Mouse (Mus musculus) megakaryocyte-erythroid progenitor cell, adult 5-6 weeks (primary cell): ENCODE results near the gene B3gnt7. TPM values are rescaled to one million over a fixed set of nuclear protein-coding genes. Genes with fewer than 3 reads are reported as not detected.

Source experiments
- ATAC-seq: replicated peaks from 2 replicates; pipeline ENCODE4 v1.8.0; 2016; ENCODE audit warnings: mild to moderate bottlenecking, inconsistent platforms; ENCODE audit not compliant: severe bottlenecking, poor library complexity, low FRiP score, low TSS enrichment
- total RNA-seq, 2 experiments: library from RNA; stranded (forward) in 1 of 2; stranded (reverse) in 1 of 2; fragments of 200-1000, 215-1000 nt in 1 of 2; fragments of >200 nt in 1 of 2; fragmentation: Nextera tagmentation in 1 of 2; gene quantifications; 2 replicates each; pipeline ENCODE4 v1.2.3; 2014 to 2017

Gene B3gnt7
- 1.4 and 2.4 TPM in 2 replicates for total RNA-seq (2014; fragmentation: Nextera tagmentation)
- total RNA-seq (2017) = 4.0 TPM in 1 of 2 replicates, not detected in the other

- ATAC-seq = no peak
These were observed at the start of gene B3gnt7 for GRCm38 (mm10) chr1:86302532-86302931. TSS of gene B3gnt7 (plus strand) at chr1:86302832.

- no peak for ATAC-seq
These were observed 49.2 kb upstream of the B3gnt7 start for GRCm38 (mm10) chr1:86253410-86253809.

DNA sequence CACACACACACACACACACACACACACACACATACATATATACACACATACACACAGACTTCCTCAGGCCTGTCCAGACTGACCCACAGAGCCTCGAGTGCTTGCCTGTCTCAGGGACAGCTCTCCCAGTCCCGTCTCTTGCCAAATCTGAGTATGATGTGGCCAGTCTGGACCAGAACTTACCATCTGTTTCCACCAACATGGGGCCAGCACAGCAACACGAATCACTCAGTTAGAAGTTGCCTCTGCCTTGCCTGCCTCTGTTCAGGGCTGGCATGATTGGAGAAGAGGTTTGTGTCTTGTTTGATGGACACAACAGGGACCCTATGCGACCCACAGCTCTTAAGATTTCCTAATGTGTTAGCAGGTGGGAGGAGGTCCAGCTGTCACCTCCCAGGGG, 46.3 kb upstream of the B3gnt7 start:
- no peak for ATAC-seq

GRCm38 (mm10) chr1:86257228-86257627, 45.4 kb upstream of the B3gnt7 start:
- no peak for ATAC-seq

GRCm38 (mm10) chr1:86258171-86258824, 44.3 kb upstream of the B3gnt7 start:
- ATAC-seq = peak; percentile 69

DNA sequence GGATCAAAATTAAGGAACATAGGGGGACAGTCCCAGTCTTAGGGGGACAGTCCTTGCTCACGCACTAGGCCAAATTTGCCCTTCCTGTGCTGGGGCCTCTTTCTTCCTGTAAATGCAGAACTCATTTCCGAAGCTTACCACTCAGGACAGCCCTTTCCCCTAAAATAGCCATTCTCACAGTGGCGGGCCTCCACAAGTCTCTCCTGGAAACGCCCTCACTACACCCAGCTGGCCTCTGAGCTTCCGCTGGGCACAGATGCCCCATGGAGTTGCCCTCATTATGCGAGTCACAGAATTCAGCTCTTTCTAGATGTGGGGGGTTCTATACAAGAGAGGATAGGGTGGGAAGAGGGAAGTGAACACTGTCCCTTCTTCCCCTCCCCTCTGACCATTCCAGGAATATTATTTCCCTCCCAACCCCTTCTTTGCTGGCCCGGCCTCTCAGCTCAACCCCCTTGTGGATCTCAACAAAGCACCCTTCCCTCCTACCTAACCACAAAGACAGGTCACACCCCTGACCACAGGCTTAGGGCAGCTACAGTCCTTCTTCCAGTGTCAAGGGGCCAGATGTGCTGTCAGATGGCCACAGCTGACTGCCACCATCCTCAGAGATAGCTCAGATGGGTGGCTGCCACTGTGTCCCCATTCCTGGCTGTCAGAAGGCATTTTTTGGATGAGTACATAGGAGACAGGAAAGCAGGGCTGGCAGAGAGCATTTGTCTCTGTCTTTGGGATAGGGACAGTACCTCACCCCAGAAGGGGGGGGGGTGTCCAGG, 38.9 kb upstream of the B3gnt7 start:
- ATAC-seq = peak; percentile 49

DNA sequence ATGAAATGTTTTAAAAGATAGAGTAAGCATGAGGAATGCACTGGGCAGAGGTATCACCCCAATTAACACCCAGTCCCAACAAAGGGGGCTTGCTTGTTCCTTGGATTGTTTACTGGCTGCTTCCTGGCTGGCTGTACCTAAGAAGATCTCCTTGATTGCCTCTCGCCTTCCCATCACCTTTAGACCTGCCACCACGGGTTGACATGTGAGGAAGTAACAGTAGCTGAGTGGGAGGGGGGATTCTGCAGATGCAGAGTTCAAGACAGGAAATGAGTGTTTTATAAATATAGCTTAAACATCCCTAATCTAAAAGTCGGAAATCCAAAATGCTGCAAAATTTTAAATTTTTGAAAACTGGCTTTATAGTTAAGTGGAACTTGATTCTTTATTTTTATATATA, 37.6 kb upstream of the B3gnt7 start:
- no peak for ATAC-seq

DNA sequence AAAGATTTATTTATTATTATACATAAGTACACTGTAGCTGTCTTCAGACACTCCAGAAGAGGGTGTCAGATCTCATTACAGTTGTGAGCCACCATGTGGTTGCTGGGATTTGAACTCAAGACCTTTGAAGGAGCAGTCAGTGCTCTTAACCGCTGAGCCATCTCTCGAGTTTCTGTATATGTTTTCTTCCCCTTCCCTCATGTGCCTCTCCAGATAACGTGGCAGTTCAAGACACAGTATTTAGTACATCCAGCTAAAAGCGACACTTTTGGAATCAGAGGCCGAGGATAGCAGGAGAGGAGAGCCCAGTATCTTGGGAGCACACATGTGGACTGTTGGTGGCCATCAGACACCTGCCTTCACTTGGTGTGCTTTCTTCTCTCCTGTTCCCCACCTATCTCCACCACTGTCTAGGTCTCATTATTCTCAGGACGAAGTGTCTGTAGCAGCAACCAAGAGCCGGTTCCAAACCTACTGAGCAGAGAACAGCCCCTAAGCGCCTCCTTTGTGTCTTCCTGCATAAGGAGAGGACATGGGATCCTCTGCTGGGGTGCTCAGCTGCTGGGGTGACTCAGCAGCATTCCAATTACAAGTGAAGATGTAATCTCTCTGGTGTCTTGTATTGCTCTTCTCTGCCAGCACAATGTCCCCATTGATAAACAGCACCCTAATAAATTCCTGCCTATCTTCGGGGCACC, 34.0 kb upstream of the B3gnt7 start:
- ATAC-seq = peak; percentile 77

DNA sequence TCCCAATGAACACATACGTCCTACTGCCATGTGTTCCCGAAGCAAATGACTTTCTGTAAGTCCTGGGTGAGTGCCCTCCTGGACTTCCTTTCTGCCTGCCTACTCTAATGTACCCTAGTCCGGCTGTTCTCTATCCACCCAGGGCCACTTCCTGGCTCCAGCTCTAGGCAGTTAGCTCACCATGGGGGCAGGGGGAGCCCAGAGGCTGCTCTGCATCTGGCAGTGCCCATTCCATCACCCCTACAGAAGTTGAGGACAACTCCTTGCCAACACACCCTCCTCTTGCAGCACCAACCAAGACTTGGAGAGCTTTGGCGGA, 33.5 kb upstream of the B3gnt7 start:
- no peak for ATAC-seq

DNA sequence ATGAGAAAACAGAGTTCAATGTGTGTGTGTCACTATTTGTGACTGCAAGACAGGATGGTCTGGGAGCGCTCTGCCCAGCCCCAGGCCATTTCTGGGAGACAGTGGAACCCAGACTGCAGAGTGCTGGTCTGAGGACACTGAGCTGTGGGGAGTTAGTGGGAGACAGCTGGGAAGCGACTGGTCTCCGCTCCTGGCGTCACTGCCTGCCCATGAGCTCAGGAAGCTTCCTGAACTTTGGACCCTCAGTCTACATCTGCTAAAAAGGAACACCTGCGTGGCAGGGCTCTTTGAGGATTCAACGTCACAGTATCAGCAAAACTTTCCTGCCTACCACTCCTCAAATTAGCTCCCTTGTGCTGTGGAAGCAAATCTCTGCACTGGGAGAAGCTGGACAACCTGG, 30.9 kb upstream of the B3gnt7 start:
- no peak for ATAC-seq

DNA sequence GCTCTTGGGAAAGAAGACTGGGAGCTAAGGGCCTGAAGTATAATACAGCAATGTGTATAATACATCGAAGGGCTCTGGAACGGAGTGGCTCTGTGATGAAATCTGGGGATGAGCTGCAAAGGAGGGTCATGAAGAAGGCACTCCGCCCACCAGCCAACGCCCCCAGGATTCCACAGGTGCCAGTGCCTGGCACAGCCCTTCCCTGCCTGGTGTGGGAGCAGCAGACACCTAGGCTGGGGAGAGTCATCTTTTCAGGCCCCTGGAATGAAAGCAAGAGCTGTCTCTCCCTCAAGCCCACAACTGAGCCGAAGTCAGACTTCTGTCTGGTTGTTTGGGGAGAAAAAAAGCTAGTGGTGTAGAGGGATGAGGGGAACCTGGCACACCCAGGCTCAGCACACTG, 25.6 kb upstream of the B3gnt7 start:
- no peak for ATAC-seq

DNA sequence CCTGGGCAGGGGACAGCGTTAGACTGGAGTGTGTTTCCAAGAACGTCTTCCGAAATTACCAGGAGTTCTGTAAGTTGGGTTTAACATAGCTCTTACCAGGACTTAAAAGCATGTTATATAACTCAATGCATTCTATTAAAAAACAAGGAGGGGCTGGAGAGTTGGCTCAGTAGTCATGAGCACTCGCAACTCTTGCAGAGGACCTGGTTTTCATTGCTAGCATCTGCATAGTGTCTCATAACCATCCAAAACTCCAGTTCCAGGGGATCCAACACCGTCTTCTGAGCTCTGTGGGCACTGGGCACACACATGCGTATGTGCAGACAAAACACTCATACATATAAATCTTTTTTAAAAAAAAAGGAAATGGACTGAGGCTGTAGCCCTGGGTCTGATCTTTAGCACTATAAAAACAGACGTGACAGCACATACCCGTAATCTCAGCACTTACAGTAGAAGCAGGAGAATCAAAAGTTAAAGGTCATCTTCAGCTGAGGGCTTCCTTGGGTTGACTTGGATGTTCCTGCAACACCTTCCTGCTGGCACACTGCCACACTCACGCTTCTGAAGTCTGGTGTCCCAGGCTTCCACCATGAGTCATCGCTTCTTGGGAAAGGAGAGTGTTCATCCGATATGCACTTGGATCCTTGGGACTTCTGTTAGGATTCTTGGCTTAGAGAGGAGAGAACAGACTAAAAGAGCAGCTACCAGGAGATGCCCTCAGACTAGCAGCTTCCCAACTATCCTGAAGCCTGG, 20.7 kb upstream of the B3gnt7 start:
- no peak for ATAC-seq

GRCm38 (mm10) chr1:86284101-86284500, 18.5 kb upstream of the B3gnt7 start:
- ATAC-seq = no peak

GRCm38 (mm10) chr1:86285295-86285694, 17.3 kb upstream of the B3gnt7 start:
- ATAC-seq = no peak

DNA sequence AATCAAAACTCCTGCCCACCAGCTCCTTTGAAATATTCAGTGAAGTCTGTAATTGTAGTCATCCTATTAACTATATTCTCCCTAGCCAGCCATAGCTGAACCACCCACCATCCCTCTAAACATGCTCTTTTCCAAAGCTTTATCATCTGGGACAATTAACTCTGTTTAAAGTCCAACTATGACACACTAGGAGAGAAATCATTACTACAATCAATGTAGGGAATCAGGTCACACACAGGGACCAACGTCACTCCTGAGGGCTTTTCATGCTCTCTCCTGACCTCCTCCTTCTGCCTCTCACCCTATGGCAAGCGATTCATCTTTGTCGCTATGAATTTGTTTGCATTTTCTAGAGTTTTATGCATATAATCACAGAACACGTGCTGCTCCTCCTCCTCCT, 15.2 kb upstream of the B3gnt7 start:
- ATAC-seq = no peak

- no peak for ATAC-seq
These were observed 12.2 kb upstream of the B3gnt7 start for GRCm38 (mm10) chr1:86290452-86290851.

DNA sequence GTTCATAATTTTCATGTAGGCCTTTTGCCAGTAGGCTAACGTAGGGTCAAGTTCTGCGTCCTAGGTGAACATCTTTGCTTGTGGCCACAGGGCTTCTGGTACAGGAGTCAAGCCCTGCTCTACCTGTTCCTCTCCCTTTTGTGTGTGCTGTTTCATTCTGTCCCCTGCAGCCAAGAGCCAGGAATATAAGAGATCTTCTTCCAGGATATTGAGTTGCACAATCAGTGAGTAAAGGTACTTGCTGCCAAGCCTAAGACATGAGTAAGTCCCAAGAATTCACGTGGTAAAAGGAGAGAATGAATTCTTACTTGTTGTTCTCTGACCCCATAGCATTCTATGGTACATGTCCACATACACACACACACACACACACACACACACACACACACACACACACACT, 9.5 kb upstream of the B3gnt7 start:
- ATAC-seq = no peak

GRCm38 (mm10) chr1:86293868-86294267, 8.8 kb upstream of the B3gnt7 start:
- no peak for ATAC-seq

DNA sequence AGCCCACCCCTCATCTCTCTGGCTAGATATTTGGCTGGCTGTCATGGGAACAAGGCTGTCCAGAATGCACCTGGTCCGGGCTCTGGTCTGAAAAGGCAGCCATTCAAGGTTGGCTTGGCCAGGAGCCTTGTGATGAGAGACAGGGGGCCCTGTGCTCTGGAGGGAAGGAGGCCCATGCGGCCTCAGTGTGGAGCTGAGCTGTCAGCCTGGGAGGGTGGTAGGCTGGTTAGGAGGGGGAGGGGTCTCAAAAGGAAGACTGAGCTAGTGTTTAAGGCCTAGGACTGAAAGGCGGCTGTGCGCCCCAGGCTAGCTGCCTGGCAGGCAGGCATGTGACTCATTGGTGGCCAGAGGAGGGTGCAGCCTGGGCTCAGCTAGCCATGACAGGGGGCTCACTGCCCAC, 8.2 kb upstream of the B3gnt7 start:
- no peak for ATAC-seq

DNA sequence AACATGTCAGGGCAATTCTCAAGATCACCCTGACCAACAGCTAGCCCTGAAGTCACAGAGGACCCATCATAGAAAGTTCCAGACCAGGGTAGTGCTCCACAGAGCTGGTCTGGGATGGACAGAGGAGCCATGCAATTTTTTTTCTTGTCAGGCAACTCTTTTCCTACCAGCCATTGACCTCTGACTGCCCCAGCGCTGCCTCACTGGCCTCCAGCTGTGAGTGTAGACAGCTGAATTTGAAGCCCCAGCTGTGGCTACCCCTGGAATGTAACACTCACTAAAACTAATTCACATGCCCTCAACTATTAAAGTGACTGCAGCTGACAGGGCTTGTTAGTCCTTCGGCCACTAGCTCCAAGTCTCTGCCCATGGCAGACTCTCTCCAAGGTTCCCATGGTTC, 2.5 kb upstream of the B3gnt7 start:
- ATAC-seq = no peak
